Mouse (Mus musculus) brain, embryonic 14.5 days (tissue): Measurements from ENCODE around the gene Cct7. TPM values are rescaled to one million over a fixed set of nuclear protein-coding genes. Genes with fewer than 3 reads are reported as not detected.

Experiments used
- DNase-seq: peaks from one replicate; pipeline ENCODE4 v3.0.0-alpha.2; 2011; ENCODE audit warnings: low read depth
- CTCF ChIP-seq: fragments of 200-500 bp; IDR thresholded peaks from 2 replicates; pipeline ENCODE4 v1.5.1; 2012; ENCODE audit warnings: inconsistent platforms, mild to moderate bottlenecking, moderate library complexity, borderline replicate concordance; ENCODE audit not compliant: insufficient read depth, insufficient read length; ENCODE audit errors: extremely low read depth
- POLR2A ChIP-seq: fragments of 200-500 bp; IDR thresholded peaks from 2 replicates; pipeline ENCODE4 v1.6.1; 2012; ENCODE audit warnings: mild to moderate bottlenecking, inconsistent platforms, borderline replicate concordance; ENCODE audit not compliant: poor library complexity, insufficient read depth, insufficient read length, severe bottlenecking; ENCODE audit errors: extremely low read depth
- polyA plus RNA-seq: library from polyadenylated mRNA; depleted of rRNA; stranded (reverse); fragments of >200 nt; gene quantifications from 2 replicates; pipeline ENCODE4 v1.2.3, GENCODE M21; 2012; rRNA removed

Cct7 gene
- polyA plus RNA-seq = 313 and 319 TPM in 2 replicates

DNA sequence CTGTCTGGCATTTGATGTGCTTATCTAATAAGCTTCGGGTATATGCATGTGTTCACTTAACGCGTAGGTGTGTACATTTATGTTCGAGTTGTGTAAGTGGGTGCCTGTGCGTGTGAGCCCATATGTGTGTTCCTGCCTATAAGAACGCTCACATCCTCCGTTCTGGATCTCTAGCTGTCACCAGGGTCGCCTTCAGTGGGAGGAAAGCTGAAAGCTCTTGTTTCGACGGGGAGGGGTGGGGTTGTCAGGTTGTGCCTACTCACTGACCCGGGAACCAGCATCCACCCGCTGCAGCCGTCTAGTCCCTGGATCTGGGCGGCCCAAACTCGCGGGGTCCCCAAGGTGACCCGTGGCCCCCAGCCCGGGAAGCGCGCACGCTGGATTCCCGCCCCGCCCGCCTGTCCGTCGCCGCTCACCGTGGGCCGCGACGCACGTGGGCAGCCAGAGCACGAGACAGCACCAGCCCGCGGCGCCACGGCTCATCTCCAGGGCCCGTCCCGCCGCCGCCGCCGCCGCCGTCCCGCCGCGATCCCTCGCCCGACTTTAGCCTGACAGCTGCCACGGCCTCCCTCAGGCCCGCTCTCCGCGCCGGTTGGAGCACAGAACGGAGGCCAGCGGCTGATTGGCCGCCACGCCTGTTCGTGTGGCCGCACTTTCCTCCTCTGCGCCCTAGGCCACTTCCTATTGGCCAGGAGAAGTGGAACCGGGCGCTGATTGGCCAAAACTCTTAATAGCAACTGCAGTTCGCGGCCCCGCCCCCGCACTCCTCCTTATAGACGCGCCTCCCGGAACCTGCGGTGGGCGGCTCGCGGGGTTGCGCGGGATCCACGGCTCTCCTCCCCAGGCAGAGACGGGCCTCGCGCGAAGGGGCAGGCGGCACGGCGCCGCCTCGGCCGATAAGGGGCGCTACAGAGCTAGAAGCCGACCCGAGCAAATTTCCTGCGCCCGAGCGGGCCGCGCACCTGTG lies at the start of gene Cct7:
Gene Cct7 (plus strand): TSS at position 818 of the 967 bp plus-strand sequence.
- DNase-seq = peak; percentile 99
- TF ChIP-seq CTCF (peak; percentile 52), POLR2A (peak; percentile 63)

DNA sequence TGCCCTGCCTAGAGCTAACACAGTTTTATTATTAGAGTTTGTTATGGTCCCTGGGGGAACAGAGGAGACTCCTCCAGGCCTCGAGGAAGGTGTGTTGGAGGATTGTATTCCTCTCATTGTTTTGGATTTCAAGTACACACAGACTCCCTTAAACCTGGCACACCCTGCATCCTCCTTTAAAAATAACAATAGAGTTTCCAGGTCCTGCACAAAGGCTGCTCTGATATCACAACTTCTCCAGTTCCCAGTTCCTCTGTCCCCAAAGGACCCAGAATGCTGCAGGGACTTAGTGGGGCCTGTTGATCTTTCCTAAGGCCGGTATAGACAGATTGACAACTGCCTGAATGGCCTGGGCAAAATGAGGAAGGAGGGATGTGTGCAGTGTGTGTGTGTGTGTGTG lies 48.7 kb upstream of the Cct7 start:
- TF ChIP-seq POLR2A = no peak
- no peak for TF ChIP-seq CTCF
- DNase-seq = no peak

- DNase-seq = peak; percentile 59
- TF ChIP-seq CTCF (no peak), POLR2A (no peak)
Observed at GRCm38 (mm10) chr6:85403039-85403438, 48.3 kb upstream of the Cct7 start.

DNA sequence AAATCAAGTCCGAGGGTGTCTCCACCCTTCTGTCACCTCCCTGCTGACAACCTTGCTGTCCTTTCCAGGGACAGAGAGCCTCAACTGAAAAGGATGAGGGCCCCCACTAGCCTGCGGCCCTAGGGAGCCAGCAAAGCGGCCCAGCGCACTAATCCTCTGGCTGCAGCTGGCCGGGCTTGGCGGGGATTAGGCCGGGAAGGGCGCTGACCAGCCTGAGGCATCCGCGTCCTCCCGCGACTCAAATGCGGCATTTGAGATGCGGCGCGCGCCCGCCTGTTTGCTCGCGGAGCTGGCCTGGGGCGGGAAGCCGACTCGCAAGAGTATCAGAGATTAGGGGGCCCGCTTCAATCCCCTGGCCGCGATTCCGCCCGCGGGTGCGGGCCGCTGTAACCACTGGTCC lies 42.3 kb upstream of the Cct7 start:
- TF ChIP-seq CTCF (no peak), POLR2A (no peak)
- peak; percentile 54 for DNase-seq

- peak; percentile 91 for DNase-seq
- TF ChIP-seq CTCF (peak; percentile 96), POLR2A (no peak)
Observed at GRCm38 (mm10) chr6:85410771-85411273, 40.5 kb upstream of the Cct7 start.

GRCm38 (mm10) chr6:85415829-85416228 lies 35.5 kb upstream of the Cct7 start:
- TF ChIP-seq POLR2A (no peak), CTCF (no peak)
- DNase-seq = no peak

- no peak for DNase-seq
- TF ChIP-seq POLR2A = no peak
- no peak for TF ChIP-seq CTCF
Observed at GRCm38 (mm10) chr6:85419150-85419549, 32.2 kb upstream of the Cct7 start.

DNA sequence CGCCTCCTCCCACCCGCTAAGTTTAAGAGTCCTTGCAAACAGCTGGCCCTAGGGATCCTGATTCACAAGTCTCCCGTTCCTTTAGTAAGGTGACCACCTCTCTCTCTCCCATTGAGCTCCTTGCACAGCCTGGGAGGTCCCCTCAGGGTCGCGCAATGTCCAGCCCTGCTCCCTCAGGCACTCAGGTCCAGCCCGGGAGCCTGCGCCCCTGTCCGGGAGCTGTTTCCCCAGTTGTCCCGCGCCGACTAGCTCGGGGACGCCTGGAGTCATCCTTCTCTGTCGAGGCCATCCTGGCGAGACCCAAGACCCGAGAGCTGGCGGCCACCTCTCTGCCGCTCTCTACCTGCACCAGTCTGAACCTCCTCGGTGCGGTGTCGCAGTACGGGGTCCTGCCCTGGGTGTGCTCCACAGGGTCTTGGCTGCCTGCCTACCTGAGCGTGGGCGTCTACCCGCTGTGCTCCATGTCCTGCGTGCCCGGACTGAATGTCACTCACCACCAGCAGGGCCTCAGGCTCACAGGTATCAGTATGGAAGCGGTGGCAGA lies 27.4 kb upstream of the Cct7 start, which contains the start of gene Noto:
Gene Noto (plus strand): TSS at position 51 of the 544 bp plus-strand sequence.
- TF ChIP-seq POLR2A = no peak
- TF ChIP-seq CTCF = no peak
- no peak for DNase-seq

DNA sequence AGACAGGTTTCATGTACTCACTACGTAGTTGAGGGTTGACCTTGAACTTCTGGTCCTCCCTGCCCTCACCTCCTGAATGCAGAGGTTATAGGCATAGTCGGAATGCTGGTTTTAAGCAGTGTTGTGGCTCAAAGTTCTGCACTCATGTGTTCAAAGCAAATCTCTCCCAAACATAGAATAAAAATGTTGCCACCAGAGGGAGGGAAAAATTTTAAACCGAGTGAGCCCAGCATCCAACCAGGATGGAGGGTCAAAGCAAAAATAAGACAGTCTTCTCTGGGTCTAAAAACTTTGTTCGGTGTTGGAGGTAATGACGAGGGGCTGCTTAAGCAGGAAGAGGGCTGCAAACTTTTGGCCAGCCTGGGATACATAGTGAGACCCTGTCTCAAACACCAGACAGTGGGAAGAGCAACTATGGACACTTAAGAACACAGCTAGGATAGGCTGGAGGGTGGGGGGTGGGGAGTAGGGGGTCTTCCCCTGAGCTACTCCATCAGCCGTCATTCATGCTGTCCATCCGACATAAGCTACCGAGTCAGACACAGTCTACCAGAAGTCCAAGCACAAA lies 20.0 kb upstream of the Cct7 start:
- no peak for DNase-seq
- no peak for TF ChIP-seq POLR2A
- TF ChIP-seq CTCF = no peak

DNA sequence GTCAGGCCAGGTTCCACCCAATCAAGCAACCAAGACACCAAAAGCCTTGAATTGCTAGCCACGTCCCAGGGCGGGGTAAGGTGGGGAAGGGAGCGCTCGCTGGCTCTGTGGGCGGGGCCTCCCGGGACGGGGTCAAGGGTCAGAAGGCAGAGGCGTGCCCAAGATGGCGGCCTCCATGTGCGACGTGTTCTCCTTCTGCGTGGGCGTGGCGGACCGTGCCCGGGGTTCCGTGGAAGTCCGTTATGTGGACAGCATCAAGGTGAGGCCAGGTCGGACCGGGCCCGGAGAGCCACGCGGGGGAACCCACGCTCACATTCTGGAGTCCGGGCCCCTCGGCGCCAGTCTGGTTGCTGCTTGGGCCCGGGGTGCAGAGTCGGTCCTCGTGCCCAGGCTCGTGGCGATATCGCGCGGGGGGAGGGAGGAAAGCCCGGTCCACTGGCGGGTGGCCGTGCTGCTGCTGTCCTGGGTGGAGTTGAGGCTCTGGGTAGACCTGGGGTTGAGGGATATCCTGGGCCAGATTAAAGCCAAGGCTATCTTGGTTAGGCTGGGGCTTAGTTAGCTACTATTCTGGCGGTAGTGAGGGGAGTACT lies 19.4 kb upstream of the Cct7 start, which contains the start of gene Smyd5:
Gene Smyd5 (plus strand): TSS at position 148 of the 590 bp plus-strand sequence.
- DNase-seq = peak; percentile 75
- no peak for TF ChIP-seq POLR2A

DNA sequence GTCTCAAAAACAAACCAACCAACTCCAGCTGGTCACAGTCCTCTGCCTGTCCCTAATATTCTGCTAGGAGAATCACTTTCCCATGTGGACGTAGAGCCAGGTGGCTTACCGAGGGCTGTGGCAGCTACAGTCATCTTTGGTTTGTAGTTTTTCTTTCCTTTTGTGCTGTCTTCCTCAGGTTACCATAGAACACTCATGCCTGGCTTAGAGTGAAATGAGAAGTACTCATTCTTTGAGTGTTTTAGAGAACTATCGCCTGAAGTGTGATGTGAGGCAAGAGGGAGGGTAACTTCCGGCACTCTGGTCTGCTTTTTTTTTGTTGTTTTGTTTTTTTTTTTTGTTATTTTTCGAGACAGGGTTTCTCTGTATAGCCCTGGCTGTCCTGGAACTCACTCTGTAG lies 17.4 kb upstream of the Cct7 start:
- no peak for DNase-seq
- TF ChIP-seq CTCF = no peak

GRCm38 (mm10) chr6:85436204-85436603 lies 15.1 kb upstream of the Cct7 start:
- DNase-seq = no peak
- TF ChIP-seq POLR2A (no peak), CTCF (no peak)

- TF ChIP-seq POLR2A (no peak), CTCF (no peak)
- DNase-seq = no peak
Observed at GRCm38 (mm10) chr6:85436631-85437030, 14.7 kb upstream of the Cct7 start.
